Mouse (Mus musculus) embryonic fibroblast, embryonic 13.5 days (primary cell): ENCODE measurements around the gene Tmem150b.

ENCODE experiments used
- CTCF ChIP-seq: IDR thresholded peaks from 2 replicates; pipeline ENCODE4 v1.5.1; 2011; ENCODE audit warnings: mild to moderate bottlenecking, control low read depth, low read length, moderate library complexity, borderline replicate concordance; ENCODE audit not compliant: insufficient read depth
- POLR2A ChIP-seq: IDR thresholded peaks from 2 replicates; pipeline ENCODE4 v1.6.1; 2011; ENCODE audit warnings: low read depth, mild to moderate bottlenecking, control low read depth, low read length, moderate library complexity

GRCm38 (mm10) chr7:4747156-4747899, 22.3 kb upstream of the Tmem150b start:
- TF ChIP-seq CTCF = no peak
- no peak for TF ChIP-seq POLR2A
